Mouse (Mus musculus): ENCODE data around the gene Vhl. TPM values are rescaled to one million over a fixed set of nuclear protein-coding genes. Genes with fewer than 3 reads are reported as not detected.

Vhl gene
- polyA plus RNA-seq, 1 experiment: 30.8 TPM

DNA sequence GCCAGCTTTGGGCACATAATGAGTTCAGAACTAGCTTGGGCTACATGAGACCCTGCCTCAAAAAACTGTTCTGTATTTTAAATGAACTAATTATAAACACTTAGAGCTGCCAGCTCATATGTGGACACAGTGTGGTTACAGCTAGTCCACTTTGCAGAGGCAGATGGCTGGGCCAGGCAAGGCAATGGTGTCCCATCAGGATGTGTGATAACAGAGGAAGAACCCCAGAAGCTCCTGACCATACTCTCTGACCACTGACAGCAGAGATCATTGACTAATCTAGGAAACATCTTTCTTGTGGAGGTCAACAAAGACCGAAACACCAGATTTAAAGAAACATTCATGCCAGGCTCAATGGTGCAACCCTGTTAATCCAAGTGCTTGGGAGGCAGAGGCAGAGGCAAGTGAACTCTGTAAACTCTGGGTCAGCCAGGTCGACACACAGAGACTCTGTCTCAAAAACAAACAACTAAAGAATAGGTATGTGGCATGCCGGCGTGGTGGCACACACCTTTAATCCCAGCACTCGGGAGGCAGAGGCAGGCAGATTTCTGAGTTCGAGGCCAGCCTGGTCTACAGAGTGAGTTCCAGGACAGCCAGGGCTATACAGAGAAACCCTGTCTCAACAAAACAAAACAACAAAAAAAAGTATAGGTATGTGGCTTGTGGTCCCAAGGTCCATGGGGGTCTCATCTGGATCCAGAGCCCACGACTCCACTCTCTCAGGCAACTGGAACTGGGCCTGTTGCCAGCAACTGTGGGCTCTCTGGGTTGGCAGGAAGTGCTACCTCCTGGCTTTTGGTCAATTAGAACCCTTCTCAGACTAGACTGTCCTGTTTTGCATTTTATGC lies 25.8 kb downstream of the Vhl start:
- Histone ChIP-seq H3K4me3 (ENCODE audit: insufficient read depth, low read length) (no peak overlapping the region), H3K27ac (ENCODE audit: insufficient read depth, low read depth, low read length) (peak overlapping the region; percentile 77), H3K4me1 (ENCODE audit: control insufficient read depth, insufficient read depth, low read length) (peaks cover 65% of the 10 kb centered on the region)
- TF ChIP-seq POLR2A (IDR thresholded peaks at IDR 0.05; ENCODE audit: borderline replicate concordance, low read depth, low read length) (no peak), CTCF (IDR thresholded peaks at IDR 0.05; ENCODE audit: low read depth, low read length) (no peak)

DNA sequence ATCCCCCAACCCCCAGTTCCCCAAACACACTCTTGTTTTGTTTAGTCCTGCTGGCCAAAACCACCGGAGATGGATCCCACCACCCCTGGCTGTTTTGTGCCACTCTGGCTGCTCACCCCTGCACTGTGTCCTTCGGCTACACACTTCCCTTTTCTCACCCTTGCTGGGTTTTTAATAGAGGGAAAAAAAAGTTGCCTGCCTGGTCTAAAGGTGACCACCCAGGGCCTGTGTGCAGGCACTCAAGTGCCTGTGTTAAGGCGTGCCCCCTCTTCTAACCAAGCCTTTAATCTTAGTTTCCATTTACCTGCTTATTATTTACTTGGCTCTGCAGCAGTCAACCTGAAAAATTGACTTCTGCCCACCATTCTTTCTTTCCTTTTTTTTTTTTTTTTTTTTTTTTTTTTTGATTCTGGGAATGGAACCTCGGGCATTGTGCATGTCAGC lies 26.5 kb downstream of the Vhl start:
- peaks cover 68% of the 10 kb centered on the region for H3K4me1 ChIP-seq (ENCODE audit: control insufficient read depth, insufficient read depth, low read length)
- no peak overlapping the region for H3K4me3 ChIP-seq (ENCODE audit: insufficient read depth, low read length)
- TF ChIP-seq CTCF (IDR thresholded peaks at IDR 0.05; ENCODE audit: low read depth, low read length): no peak
- no peak for TF ChIP-seq POLR2A (IDR thresholded peaks at IDR 0.05; ENCODE audit: borderline replicate concordance, low read depth, low read length)
- peak overlapping the region; percentile 77 for H3K27ac ChIP-seq (ENCODE audit: insufficient read depth, low read depth, low read length)

DNA sequence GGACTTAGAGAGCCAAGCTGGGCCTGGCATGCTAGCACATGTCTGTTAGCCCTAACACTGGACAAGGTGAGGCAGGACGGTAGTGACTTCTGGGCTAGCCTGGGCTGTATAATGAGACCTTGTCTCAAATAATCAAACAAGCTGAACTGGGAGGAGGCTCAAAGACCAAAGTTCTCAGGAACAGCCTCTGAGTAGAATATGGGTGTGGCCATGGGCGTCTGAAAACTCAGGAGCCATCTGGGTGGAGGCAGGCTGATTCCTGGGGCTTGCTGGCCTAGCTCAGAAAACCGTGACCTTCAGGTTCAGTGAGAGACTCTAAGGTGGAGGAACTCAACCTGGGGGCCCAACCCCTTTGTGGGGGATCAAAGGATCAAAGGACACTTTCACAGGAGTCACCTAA lies 27.9 kb downstream of the Vhl start:
- no peak for TF ChIP-seq CTCF (IDR thresholded peaks at IDR 0.05; ENCODE audit: low read depth, low read length)
- no peak for TF ChIP-seq POLR2A (IDR thresholded peaks at IDR 0.05; ENCODE audit: borderline replicate concordance, low read depth, low read length)
- peaks cover 61% of the 10 kb centered on the region for H3K4me1 ChIP-seq (ENCODE audit: control insufficient read depth, insufficient read depth, low read length)
- H3K27ac ChIP-seq (ENCODE audit: insufficient read depth, low read depth, low read length): no peak overlapping the region
- H3K4me3 ChIP-seq (ENCODE audit: insufficient read depth, low read length): no peak overlapping the region

DNA sequence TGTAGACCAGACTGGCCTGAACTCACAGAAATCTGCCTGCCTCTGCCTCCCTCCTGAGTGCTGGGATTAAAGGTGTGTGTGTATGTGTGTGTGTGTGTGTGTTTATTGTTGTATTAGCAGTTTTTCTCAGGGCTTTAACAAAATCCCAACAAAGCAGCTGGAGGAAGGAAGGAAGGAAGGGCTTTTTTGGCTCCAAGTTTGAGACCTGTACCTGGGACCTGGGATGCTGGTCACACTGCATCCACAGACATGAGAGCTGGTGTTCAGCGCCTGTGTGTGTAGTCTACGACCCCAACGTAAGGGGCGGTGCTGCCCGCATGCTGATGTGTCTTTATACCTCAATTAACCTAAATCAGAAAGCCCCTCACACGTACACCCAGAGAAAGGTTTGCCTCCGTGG lies 29.8 kb downstream of the Vhl start:
- Histone ChIP-seq H3K4me1 (ENCODE audit: control insufficient read depth, insufficient read depth, low read length) (peaks cover 77% of the 10 kb centered on the region), H3K27ac (ENCODE audit: insufficient read depth, low read depth, low read length) (peak overlapping the region; percentile 76), H3K4me3 (ENCODE audit: insufficient read depth, low read length) (no peak overlapping the region)
- TF ChIP-seq POLR2A (IDR thresholded peaks at IDR 0.05; ENCODE audit: borderline replicate concordance, low read depth, low read length) (no peak), CTCF (IDR thresholded peaks at IDR 0.05; ENCODE audit: low read depth, low read length) (no peak)

DNA sequence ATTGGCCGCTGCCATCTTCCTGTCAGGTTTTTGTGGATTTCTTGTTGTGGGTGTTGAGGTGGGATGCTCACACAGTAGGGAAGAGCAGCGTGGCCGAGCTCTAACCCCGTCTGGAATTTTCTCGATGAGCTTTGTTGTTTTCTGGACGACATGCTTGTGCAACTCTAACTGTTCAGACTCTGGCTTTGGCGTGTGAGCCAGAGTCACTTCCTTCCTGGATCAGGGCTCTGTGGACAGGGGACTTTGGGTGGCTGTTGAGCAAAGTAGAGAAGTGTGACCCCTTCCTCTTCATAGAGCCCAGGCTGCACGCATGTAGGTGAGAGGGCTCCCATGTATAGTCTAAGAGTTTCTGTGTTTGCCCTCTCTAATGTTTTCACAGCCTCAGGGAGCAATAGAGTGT lies 30.3 kb downstream of the Vhl start:
- H3K27ac ChIP-seq (ENCODE audit: insufficient read depth, low read depth, low read length): peak overlapping the region; percentile 76
- H3K4me3 ChIP-seq (ENCODE audit: insufficient read depth, low read length): no peak overlapping the region
- TF ChIP-seq CTCF (IDR thresholded peaks at IDR 0.05; ENCODE audit: low read depth, low read length): no peak
- TF ChIP-seq POLR2A (IDR thresholded peaks at IDR 0.05; ENCODE audit: borderline replicate concordance, low read depth, low read length): no peak
- H3K4me1 ChIP-seq (ENCODE audit: control insufficient read depth, insufficient read depth, low read length): peaks cover 76% of the 10 kb centered on the region

DNA sequence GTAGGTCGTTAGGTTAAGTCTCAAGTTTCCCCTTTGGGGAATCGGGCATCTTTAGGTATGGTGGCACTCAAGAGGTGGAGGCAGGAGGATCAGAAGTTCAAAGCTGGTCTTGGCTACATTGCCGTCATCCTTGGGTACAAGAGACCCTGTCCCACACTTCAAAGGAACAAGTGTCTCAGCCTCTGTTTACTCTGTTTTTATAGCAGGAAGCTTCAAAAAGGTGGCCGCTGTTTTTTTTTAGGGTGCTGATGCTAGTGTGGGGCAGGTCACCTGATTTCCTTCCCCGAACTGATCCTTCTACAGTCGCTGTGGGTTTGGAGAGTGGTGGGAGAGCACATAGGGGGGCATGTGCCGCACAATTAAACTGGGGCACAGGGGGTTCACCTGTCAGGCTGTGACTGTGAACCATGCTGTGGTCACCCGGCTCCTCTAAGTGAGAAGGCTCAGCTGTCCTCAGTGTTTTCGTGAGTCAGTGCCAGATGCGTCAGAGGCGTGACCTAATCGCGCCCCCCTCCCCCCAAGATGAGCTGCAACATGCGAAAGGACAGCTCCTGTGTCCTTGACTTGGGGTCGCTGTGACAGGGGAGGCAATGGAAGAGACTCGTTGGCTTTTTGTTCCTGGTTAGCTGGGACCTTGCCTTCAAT lies 31.1 kb downstream of the Vhl start:
- TF ChIP-seq POLR2A (IDR thresholded peaks at IDR 0.05; ENCODE audit: borderline replicate concordance, low read depth, low read length) (no peak), CTCF (IDR thresholded peaks at IDR 0.05; ENCODE audit: low read depth, low read length) (no peak)
- H3K4me1 ChIP-seq (ENCODE audit: control insufficient read depth, insufficient read depth, low read length): peaks cover 72% of the 10 kb centered on the region
- peak overlapping the region; percentile 76 for H3K27ac ChIP-seq (ENCODE audit: insufficient read depth, low read depth, low read length)
- no peak overlapping the region for H3K4me3 ChIP-seq (ENCODE audit: insufficient read depth, low read length)

DNA sequence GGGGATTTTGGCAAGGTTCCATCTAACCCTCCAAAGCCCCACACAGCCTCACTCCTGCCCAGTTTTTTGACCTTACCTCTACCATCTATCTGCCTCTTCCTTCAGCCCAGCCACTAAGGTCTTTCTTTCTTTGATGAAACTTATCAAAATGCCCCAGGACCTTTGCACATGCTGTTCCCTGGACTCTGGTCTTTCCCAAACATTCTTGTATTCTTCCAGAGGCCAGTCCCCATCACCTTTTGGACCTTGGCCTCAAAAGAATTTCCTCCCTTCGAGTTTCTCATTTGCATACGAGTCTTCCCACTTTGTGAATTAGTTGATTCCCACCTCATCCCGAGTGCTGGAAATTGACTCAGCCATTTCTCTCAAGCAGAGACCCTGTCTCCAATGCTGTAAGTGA lies 31.7 kb downstream of the Vhl start:
- TF ChIP-seq CTCF (IDR thresholded peaks at IDR 0.05; ENCODE audit: low read depth, low read length): no peak
- no peak for TF ChIP-seq POLR2A (IDR thresholded peaks at IDR 0.05; ENCODE audit: borderline replicate concordance, low read depth, low read length)
- Histone ChIP-seq H3K4me1 (ENCODE audit: control insufficient read depth, insufficient read depth, low read length) (peaks cover 73% of the 10 kb centered on the region), H3K4me3 (ENCODE audit: insufficient read depth, low read length) (no peak overlapping the region), H3K27ac (ENCODE audit: insufficient read depth, low read depth, low read length) (no peak overlapping the region)

DNA sequence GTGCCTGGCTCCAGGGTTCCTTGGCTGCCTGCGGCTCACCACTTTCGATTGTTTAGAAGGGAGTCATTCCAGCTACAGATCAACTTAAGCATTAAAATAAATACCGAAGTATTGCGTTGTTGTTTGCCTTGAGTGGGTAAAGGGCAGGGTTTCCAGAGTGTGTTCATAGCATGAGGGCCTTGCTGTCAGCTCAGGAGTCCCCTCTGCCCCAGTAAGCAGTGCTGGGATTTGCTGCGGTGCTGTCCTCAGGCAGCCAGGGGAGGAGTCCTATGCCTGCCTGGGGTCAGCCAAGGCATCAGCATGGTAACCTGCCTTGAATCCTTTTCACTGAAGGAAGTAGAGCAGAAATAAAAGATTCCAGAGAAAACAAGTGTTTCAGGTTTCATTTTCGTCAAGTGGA lies 33.1 kb downstream of the Vhl start:
- peaks cover 73% of the 10 kb centered on the region for H3K4me1 ChIP-seq (ENCODE audit: control insufficient read depth, insufficient read depth, low read length)
- peak overlapping the region; percentile 9; the same call in 1 of the 2 replicates for H3K27ac ChIP-seq (ENCODE audit: insufficient read depth, low read depth, low read length)
- TF ChIP-seq CTCF (IDR thresholded peaks at IDR 0.05; ENCODE audit: low read depth, low read length) (no peak), POLR2A (IDR thresholded peaks at IDR 0.05; ENCODE audit: borderline replicate concordance, low read depth, low read length) (no peak)

DNA sequence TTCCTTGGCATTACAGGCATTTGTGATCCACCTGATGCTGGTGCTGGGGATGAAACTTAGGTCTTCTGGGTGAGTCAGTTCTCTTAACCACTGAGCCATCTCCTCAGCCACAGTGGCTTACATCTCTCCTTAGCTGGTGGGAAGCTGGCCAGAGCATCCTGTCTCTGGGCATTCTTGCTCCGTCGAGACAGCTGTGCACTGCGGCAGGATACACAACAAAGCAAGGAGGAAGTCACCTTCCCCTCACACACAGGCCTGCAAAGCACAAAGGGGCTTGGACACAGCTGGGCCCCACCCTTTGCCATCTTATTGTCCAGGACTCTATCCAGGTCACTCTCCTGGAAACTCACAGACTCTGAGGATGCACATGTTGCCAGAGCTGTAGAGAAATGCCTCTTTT lies 34.5 kb downstream of the Vhl start:
- peaks cover 78% of the 10 kb centered on the region for H3K4me1 ChIP-seq (ENCODE audit: control insufficient read depth, insufficient read depth, low read length)
- 0 out of 2 replicates have a peak overlapping the region, but pooled peaks have one; percentile 19 for H3K27ac ChIP-seq (ENCODE audit: insufficient read depth, low read depth, low read length)
- no peak for TF ChIP-seq CTCF (IDR thresholded peaks at IDR 0.05; ENCODE audit: low read depth, low read length)
- no peak for TF ChIP-seq POLR2A (IDR thresholded peaks at IDR 0.05; ENCODE audit: borderline replicate concordance, low read depth, low read length)
- no peak overlapping the region for H3K4me3 ChIP-seq (ENCODE audit: insufficient read depth, low read length)

More for the DNA sequence above, 33.1 kb downstream of the Vhl start:
- H3K4me3 ChIP-seq (ENCODE audit: insufficient read depth, low read length): no peak overlapping the region
